18 mouse cellular contexts compared by ENCODE assay signal in genomic region chr15:85284651-85285050, GRCm38 (mm10).
"Had no signal": no experiment of that assay in that cellular context is flagged by ENCODE, and none has a peak within 500 bp of the region (broad histone marks: within the 10 kb centered on the region; RNA-seq: fewer than 3 reads in every experiment).

No protein-coding gene starts in this region.

- DNase-seq: kidney, adult 18-20 months; kidney, adult 9 months; kidney, postnatal 14 days; kidney, postnatal 4 days; liver, postnatal 0 days; lung, embryonic 14.5 days; right cerebral cortex, adult 18-20 months; right cerebral cortex, postnatal 14 days; right cerebral cortex, postnatal 4 days; thymus, postnatal 25 days had no signal

- ATAC-seq: intestine, embryonic 16.5 days; liver, postnatal 0 days; lung, postnatal 0 days; midbrain, embryonic 15.5 days had no signal

- H3K9ac ChIP-seq: liver, embryonic 14.5 days; liver, postnatal 0 days; lung, embryonic 14.5 days; midbrain, embryonic 12.5 days; midbrain, embryonic 15.5 days had no signal

- H3K36me3 ChIP-seq: midbrain, embryonic 12.5 days; midbrain, embryonic 15.5 days had no signal

- H3K4me1 ChIP-seq: midbrain, embryonic 12.5 days; midbrain, embryonic 15.5 days had no signal

- H3K9me3 ChIP-seq: midbrain, embryonic 12.5 days; midbrain, embryonic 15.5 days had no signal

- H3K4me2 ChIP-seq: liver, embryonic 11.5 days; lung, embryonic 14.5 days; midbrain, embryonic 12.5 days; midbrain, embryonic 15.5 days had no signal

- H3K27ac ChIP-seq: liver, embryonic 14.5 days; macrophage; midbrain, embryonic 12.5 days; midbrain, embryonic 15.5 days had no signal

- H3K4me3 ChIP-seq: midbrain, embryonic 12.5 days; midbrain, embryonic 15.5 days; myocyte had no signal

- H3K27me3 ChIP-seq: midbrain, embryonic 12.5 days; midbrain, embryonic 15.5 days had no signal
